Comparison of ENCODE assay signal across 30 mouse cellular contexts in genomic region chr1:24776576-24776975, GRCm38 (mm10).
"Had no signal": no experiment of that assay in that cellular context is flagged by ENCODE, and none has a peak within 500 bp of the region (broad histone marks: within the 10 kb centered on the region; RNA-seq: fewer than 3 reads in every experiment).

No protein-coding gene starts in this region.

- H3K27ac ChIP-seq: limb, embryonic 10.5 days; limb, embryonic 12.5 days; limb, embryonic 13.5 days; limb, embryonic 15.5 days; liver, embryonic 12.5 days; liver, embryonic 13.5 days; liver, embryonic 14.5 days; liver, embryonic 15.5 days; lung, embryonic 15.5 days; macrophage; midbrain, embryonic 10.5 days; midbrain, embryonic 12.5 days; midbrain, embryonic 13.5 days; midbrain, embryonic 15.5 days had no signal

- ATAC-seq: liver, embryonic 12.5 days; liver, postnatal 0 days; lung, postnatal 0 days; midbrain, embryonic 13.5 days; midbrain, embryonic 15.5 days; midbrain, embryonic 16.5 days had no signal

- DNase-seq: left cerebral cortex, postnatal 4 days; liver; liver, embryonic 13.5 days; liver, postnatal 0 days; lung, adult 18-20 months; lung, adult 2 months; lung, embryonic 14.5 days; lung, postnatal 10 days; lung, postnatal 14 days; lung, postnatal 36 days; midbrain, embryonic 14.5 days had no signal

- H3K4me3 ChIP-seq: limb, embryonic 10.5 days; limb, embryonic 12.5 days; limb, embryonic 13.5 days; limb, embryonic 15.5 days; liver, embryonic 12.5 days; liver, embryonic 13.5 days; liver, embryonic 15.5 days; lung, embryonic 15.5 days; megakaryocyte, embryonic 14.5 days; midbrain, embryonic 10.5 days; midbrain, embryonic 12.5 days; midbrain, embryonic 13.5 days; midbrain, embryonic 15.5 days; myocyte had no signal

- H3K36me3 ChIP-seq: limb, embryonic 10.5 days; limb, embryonic 12.5 days; limb, embryonic 13.5 days; limb, embryonic 15.5 days; liver, embryonic 12.5 days; liver, embryonic 13.5 days; liver, embryonic 15.5 days; lung, embryonic 15.5 days; midbrain, embryonic 10.5 days; midbrain, embryonic 12.5 days; midbrain, embryonic 13.5 days; midbrain, embryonic 15.5 days had no signal

- H3K9me3 ChIP-seq: limb, embryonic 10.5 days; limb, embryonic 12.5 days; limb, embryonic 13.5 days; limb, embryonic 15.5 days; liver, embryonic 12.5 days; liver, embryonic 13.5 days; liver, embryonic 15.5 days; lung, embryonic 15.5 days; midbrain, embryonic 10.5 days; midbrain, embryonic 12.5 days; midbrain, embryonic 13.5 days; midbrain, embryonic 15.5 days had no signal

- H3K4me1 ChIP-seq: limb, embryonic 10.5 days; limb, embryonic 12.5 days; limb, embryonic 13.5 days; limb, embryonic 15.5 days; liver, embryonic 12.5 days; liver, embryonic 13.5 days; liver, embryonic 15.5 days; lung, embryonic 15.5 days; megakaryocyte, embryonic 14.5 days; midbrain, embryonic 10.5 days; midbrain, embryonic 12.5 days; midbrain, embryonic 13.5 days; midbrain, embryonic 15.5 days had no signal

- H3K27me3 ChIP-seq: limb, embryonic 12.5 days; limb, embryonic 13.5 days; limb, embryonic 15.5 days; liver, embryonic 12.5 days; liver, embryonic 13.5 days; liver, embryonic 15.5 days; lung, embryonic 15.5 days; megakaryocyte, embryonic 14.5 days; midbrain, embryonic 12.5 days; midbrain, embryonic 13.5 days; midbrain, embryonic 15.5 days had no signal

- H3K4me2 ChIP-seq: limb, embryonic 12.5 days; limb, embryonic 13.5 days; limb, embryonic 15.5 days; liver, embryonic 11.5 days; liver, embryonic 12.5 days; liver, embryonic 13.5 days; liver, embryonic 15.5 days; lung, embryonic 14.5 days; lung, embryonic 15.5 days; midbrain, embryonic 11.5 days; midbrain, embryonic 12.5 days; midbrain, embryonic 13.5 days; midbrain, embryonic 15.5 days had no signal

- H3K9ac ChIP-seq: limb, embryonic 12.5 days; limb, embryonic 13.5 days; limb, embryonic 15.5 days; liver, embryonic 12.5 days; liver, embryonic 13.5 days; liver, embryonic 14.5 days; liver, embryonic 15.5 days; liver, postnatal 0 days; lung, embryonic 14.5 days; lung, embryonic 15.5 days; midbrain, embryonic 12.5 days; midbrain, embryonic 13.5 days; midbrain, embryonic 15.5 days had no signal
